ENCODE assay signal across 8 mouse cellular contexts in genomic region chr9:37488611-37489396, GRCm38 (mm10). TPM values are rescaled to one million over a fixed set of nuclear protein-coding genes. Genes with fewer than 3 reads are reported as not detected.
DNase-seq lines count a peak whose midpoint lies in the region; ATAC-seq and TF ChIP-seq lines count a peak whose summit lies in the region.

Gene Msantd2, plus strand, starts transcription at chr9:37489319.

- 0 out of 2 replicates have a peak, but pooled peaks have one; percentile 30 for TF ChIP-seq EP300 in heart, postnatal 0 days (IDR thresholded peaks at IDR 0.05; ENCODE audit: low read depth)

- WGBS in forebrain, embryonic 12.5 days = under 1% methylated on average over 43 of the region's 44 CpGs
- 2% methylated on average over 44 of the region's 44 CpGs for WGBS in heart, postnatal 0 days
- under 1% methylated on average over 43 of the region's 44 CpGs for WGBS in liver, embryonic 16.5 days (ENCODE audit: insufficient replicate concordance)
- under 1% methylated on average over 44 of the region's 44 CpGs for WGBS in neural tube, embryonic 13.5 days

- peaks cover 11% of the 10 kb centered on the region for H3K36me3 ChIP-seq in forebrain, embryonic 12.5 days (replicated peaks)
- H3K36me3 ChIP-seq in heart, postnatal 0 days (replicated peaks; ENCODE audit: control insufficient read depth, insufficient read depth, low read length) = no peaks in the 10 kb centered on the region
- H3K36me3 ChIP-seq in liver, embryonic 16.5 days (ENCODE audit: control insufficient read depth, insufficient read depth) = no peaks in the 10 kb centered on the region; the same call in 1 of the 2 replicates
- H3K36me3 ChIP-seq in neural tube, embryonic 13.5 days = peaks cover under 1% of the 10 kb centered on the region; the same call in 1 of the 2 replicates
- no peaks in the 10 kb centered on the region; the same call in 1 of the 2 replicates for H3K36me3 ChIP-seq in testis, adult 2 months (ENCODE audit: control insufficient read depth, insufficient read depth, low read length)

- H3K9ac ChIP-seq in forebrain, embryonic 12.5 days = peak within 1 kb of the TSS; percentile 97
- H3K9ac ChIP-seq in heart, postnatal 0 days (replicated peaks; ENCODE audit: low read depth, low read length) = peak within 1 kb of the TSS; percentile 94
- peak within 1 kb of the TSS; percentile 90 for H3K9ac ChIP-seq in liver, embryonic 16.5 days (ENCODE audit: low read depth, low read length)
- H3K9ac ChIP-seq in neural tube, embryonic 13.5 days = peak within 1 kb of the TSS; percentile 96

- H3K4me2 ChIP-seq in forebrain, embryonic 12.5 days = peak within 1 kb of the TSS; percentile 69
- H3K4me2 ChIP-seq in heart, postnatal 0 days (ENCODE audit: low read depth, low read length) = peak within 1 kb of the TSS; percentile 80
- peak within 1 kb of the TSS; percentile 88 for H3K4me2 ChIP-seq in liver, embryonic 16.5 days (ENCODE audit: low read depth, low read length)
- H3K4me2 ChIP-seq in neural tube, embryonic 13.5 days = peak within 1 kb of the TSS; percentile 86

- DNase-seq in CD8-positive naive resting alpha-beta T cell, adult 2 months (ENCODE audit: low read depth in 2 of 2, low spot score in 2 of 2) = peak; percentile 81 to 84
- peak; percentile 67 for DNase-seq in c-Kit-positive CD71-positive TER-119-negative erythroid progenitor cells, embryonic 14.5 days (ENCODE audit: low read depth)
- DNase-seq in heart, postnatal 0 days (ENCODE audit: low spot score) = peak; percentile 83
- peak; percentile 95 to 96 for DNase-seq in kidney, postnatal 4 days

- H3K4me1 ChIP-seq in forebrain, embryonic 12.5 days = peaks cover 24% of the 10 kb centered on the region
- H3K4me1 ChIP-seq in heart, postnatal 0 days (ENCODE audit: control insufficient read depth, insufficient read depth) = peaks cover 15% of the 10 kb centered on the region
- H3K4me1 ChIP-seq in liver, embryonic 16.5 days (ENCODE audit: control insufficient read depth, low read depth, low read length) = peaks cover 13% of the 10 kb centered on the region
- H3K4me1 ChIP-seq in neural tube, embryonic 13.5 days (replicated peaks) = peaks cover 28% of the 10 kb centered on the region
- peaks cover 7% of the 10 kb centered on the region for H3K4me1 ChIP-seq in testis, adult 2 months (ENCODE audit: control insufficient read depth, insufficient read depth, low read length)

- no peak for TF ChIP-seq CTCF in heart, postnatal 0 days (IDR thresholded peaks at IDR 0.05; ENCODE audit: low read depth)
- no peak for TF ChIP-seq CTCF in testis, adult 2 months (IDR thresholded peaks at IDR 0.05; ENCODE audit: control insufficient read depth, insufficient read depth, insufficient replicate concordance, low read depth, low read length)

- H3K27me3 ChIP-seq in forebrain, embryonic 12.5 days = no peaks in the 10 kb centered on the region
- H3K27me3 ChIP-seq in heart, postnatal 0 days (ENCODE audit: control insufficient read depth, insufficient read depth, low read length) = no peaks in the 10 kb centered on the region
- no peaks in the 10 kb centered on the region for H3K27me3 ChIP-seq in liver, embryonic 16.5 days (ENCODE audit: control insufficient read depth, insufficient read depth, low read depth, low read length)
- no peaks in the 10 kb centered on the region for H3K27me3 ChIP-seq in neural tube, embryonic 13.5 days
- H3K27me3 ChIP-seq in testis, adult 2 months (ENCODE audit: control insufficient read depth, insufficient read depth, low read length) = no peaks in the 10 kb centered on the region

- peak; percentile 97 for ATAC-seq in forebrain, embryonic 12.5 days (ENCODE audit: low FRiP score)
- ATAC-seq in heart, postnatal 0 days (ENCODE audit: insufficient read depth, low read depth) = peak; percentile 97
- ATAC-seq in liver, embryonic 16.5 days (ENCODE audit: low read depth) = peak; percentile 91
- ATAC-seq in neural tube, embryonic 13.5 days (ENCODE audit: low read depth) = peak; percentile 99

- peak within 1 kb of the TSS; percentile 89 for H3K4me3 ChIP-seq in forebrain, embryonic 12.5 days (replicated peaks)
- H3K4me3 ChIP-seq in heart, postnatal 0 days (ENCODE audit: low read depth, low read length) = peak within 1 kb of the TSS; percentile 98
- H3K4me3 ChIP-seq in liver, embryonic 16.5 days (ENCODE audit: low read depth, low read length) = peak within 1 kb of the TSS; percentile 90
- peak within 1 kb of the TSS; percentile 96 for H3K4me3 ChIP-seq in neural tube, embryonic 13.5 days
- peak within 1 kb of the TSS; percentile 96 for H3K4me3 ChIP-seq in testis, adult 2 months (ENCODE audit: control insufficient read depth, low read depth, low read length)

- peak; percentile 90 for TF ChIP-seq POLR2A in testis, adult 2 months (IDR thresholded peaks at IDR 0.05; ENCODE audit: control insufficient read depth, low read depth, low read length)

- no peaks in the 10 kb centered on the region for H3K9me3 ChIP-seq in forebrain, embryonic 12.5 days
- H3K9me3 ChIP-seq in heart, postnatal 0 days (replicated peaks; ENCODE audit: control insufficient read depth, low read length) = no peaks in the 10 kb centered on the region
- no peaks in the 10 kb centered on the region for H3K9me3 ChIP-seq in liver, embryonic 16.5 days (replicated peaks; ENCODE audit: control insufficient read depth, low read length)
- H3K9me3 ChIP-seq in neural tube, embryonic 13.5 days = no peaks in the 10 kb centered on the region

- H3K27ac ChIP-seq in forebrain, embryonic 12.5 days = peak within 1 kb of the TSS; percentile 98
- H3K27ac ChIP-seq in heart, postnatal 0 days (ENCODE audit: low read depth) = peak within 1 kb of the TSS; percentile 99
- H3K27ac ChIP-seq in liver, embryonic 16.5 days (ENCODE audit: low read length) = peak within 1 kb of the TSS; percentile 91
- H3K27ac ChIP-seq in neural tube, embryonic 13.5 days (replicated peaks) = peak within 1 kb of the TSS; percentile 99
- peak within 1 kb of the TSS; percentile 96 for H3K27ac ChIP-seq in testis, adult 2 months (ENCODE audit: control insufficient read depth, insufficient read depth, low read depth, low read length)

RNA-seq across cellular contexts. Expression of gene Msantd2, which starts in this region (rescaled TPM):
- 46.9 and 47.3 TPM in 2 replicates for polyA plus RNA-seq in forebrain, embryonic 12.5 days (2016; fragmentation: Nextera tagmentation; extraction: Ambion mirVana)
- total RNA-seq in heart, postnatal 0 days (2014; rRNA removed; ENCODE audit: low replicate concordance) = 3.8 and 5.3 TPM in 2 replicates
- 5.8 and 6.4 TPM in 2 replicates for polyA plus RNA-seq in heart, postnatal 0 days (2015; fragmentation: Nextera tagmentation; extraction: Ambion mirVana)
- 2.5 and 2.7 TPM in 2 replicates for polyA plus RNA-seq in liver, embryonic 16.5 days (2015; fragmentation: Nextera tagmentation; extraction: Ambion mirVana)
- polyA plus RNA-seq in neural tube, embryonic 13.5 days (2015; fragmentation: Nextera tagmentation; extraction: Ambion mirVana) = 33.4 and 33.7 TPM in 2 replicates
- polyA plus RNA-seq in testis, adult 2 months (2012; rRNA removed) = 10.5 and 16.6 TPM in 2 replicates

Comparison
In these comparisons a context has a peak if more than half of its experiments do, and no peak if none do; other contexts are left out.
1. Peak in every context shown above with its lines: DNase-seq, ATAC-seq, H3K4me3 ChIP-seq and H3K27ac ChIP-seq.